Mouse (Mus musculus): ENCODE results near the gene Gm21762.
"Not testable (repeated sequence)": the region's sequence is repeated elsewhere in the genome, so short reads cannot be mapped to it uniquely, and the experiment has no call there.

The Gm21762 gene

DNA sequence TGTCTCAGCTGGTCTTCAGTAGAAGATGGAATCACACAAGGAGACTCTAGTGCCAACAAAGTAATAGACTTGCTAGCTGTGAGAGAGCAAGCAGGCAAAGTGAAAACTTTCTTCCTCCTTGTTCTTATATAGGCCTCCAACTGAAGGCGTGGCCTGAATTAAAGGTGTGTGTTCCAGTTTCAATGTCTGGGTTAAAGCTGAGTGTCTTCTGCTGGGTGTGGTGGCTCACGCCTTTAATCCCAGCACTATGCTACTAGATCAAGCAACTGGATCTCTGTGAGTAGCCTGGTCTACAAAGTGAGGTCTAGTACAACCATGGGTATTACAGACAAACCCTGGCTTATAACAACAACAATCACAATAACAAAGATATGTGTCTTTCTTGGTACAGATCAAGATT lies at the start of gene Gm21762:
Gm21762 (minus strand) TSS at position 101 of the 400 bp plus-strand sequence.
- not testable (repeated sequence) for DNase-seq (ENCODE audit: low read depth, low spot score)

DNA sequence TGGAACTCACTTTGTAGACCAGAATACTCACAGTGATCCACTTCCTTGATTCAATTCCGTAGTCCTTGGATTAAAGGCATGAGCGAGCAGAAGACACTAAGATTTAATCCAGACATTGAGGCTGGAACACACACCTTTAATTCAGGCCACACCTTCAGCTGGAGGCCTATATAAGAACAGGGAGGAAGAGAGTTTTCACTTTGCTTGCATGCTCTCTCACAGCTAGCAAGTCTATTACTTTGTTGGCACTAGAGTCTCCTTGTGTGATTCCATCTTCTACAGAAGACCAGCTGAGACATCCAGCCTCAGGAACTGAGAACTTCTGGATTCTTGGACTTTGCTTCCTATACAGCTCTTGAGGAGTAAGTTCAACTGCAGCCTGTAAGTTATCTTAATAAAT lies 47.1 kb upstream of the Gm21762 start, which contains the start of gene AF067061:
AF067061 (plus strand) TSS at position 245 of the 400 bp plus-strand sequence.
- not testable (repeated sequence) for DNase-seq (ENCODE audit: low read depth, low spot score)

GRCm38 (mm10) chr13:120259718-120260117 lies 44.0 kb upstream of the Gm21762 start:
- DNase-seq (ENCODE audit: low read depth, low spot score) = not testable (repeated sequence)

- not testable (repeated sequence) for DNase-seq (ENCODE audit: low read depth, low spot score)
These were observed 43.3 kb upstream of the Gm21762 start for GRCm38 (mm10) chr13:120258817-120259658.

GRCm38 (mm10) chr13:120251208-120251924 lies 35.6 kb upstream of the Gm21762 start:
- DNase-seq (ENCODE audit: low read depth, low spot score) = not testable (repeated sequence)

DNA sequence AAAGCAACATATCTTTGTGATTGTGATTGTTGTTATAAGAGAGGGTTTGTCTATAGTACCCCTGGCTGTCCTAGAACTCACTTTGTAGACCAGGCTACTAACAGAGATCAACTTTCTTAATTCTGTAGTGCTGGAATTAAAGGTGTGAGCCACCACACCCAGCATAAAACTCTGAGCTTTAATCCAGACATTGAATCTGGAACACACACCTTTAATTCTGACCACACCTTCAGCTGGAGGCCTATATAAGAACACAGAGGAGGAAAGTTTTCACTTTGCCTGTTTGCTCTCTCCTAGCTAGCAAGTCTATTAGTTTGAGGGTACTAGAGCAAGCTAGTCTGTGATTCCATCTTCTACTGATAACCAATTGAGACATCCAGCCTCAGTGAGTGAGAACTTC lies 23.1 kb upstream of the Gm21762 start, which contains the start of gene Gm21731:
Gm21731 (plus strand) TSS at position 301 of the 400 bp plus-strand sequence.
- not testable (repeated sequence) for DNase-seq (ENCODE audit: low read depth, low spot score)

DNA sequence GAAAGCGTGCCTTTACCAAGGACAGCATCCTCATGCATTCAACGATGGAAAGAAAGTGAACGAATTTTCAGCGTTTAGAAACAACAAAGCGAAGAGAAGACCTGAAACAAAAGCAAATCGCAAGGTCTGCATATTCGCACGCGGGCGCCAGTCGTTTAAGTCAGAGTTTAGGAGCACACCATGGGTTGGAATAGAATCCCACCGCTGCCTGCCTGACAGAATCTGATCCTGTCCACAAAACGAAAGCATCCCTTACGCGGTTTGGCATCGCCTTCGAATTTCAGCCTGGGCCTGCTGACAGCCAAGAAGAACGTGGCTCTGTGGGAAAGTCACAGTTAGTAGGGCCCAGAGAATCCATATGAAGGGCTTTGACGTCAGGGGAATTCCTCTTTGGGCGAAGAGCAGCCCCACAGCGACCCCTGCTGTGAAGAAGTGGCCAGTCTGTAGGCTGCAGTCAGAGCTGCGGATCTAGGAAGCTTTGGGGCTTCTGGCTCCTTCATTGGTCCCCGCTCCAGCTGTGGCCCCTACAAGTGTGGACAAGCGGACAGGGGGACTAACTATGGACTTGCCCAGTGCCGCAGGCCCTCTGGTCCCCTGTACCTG lies 16.8 kb upstream of the Gm21762 start:
- DNase-seq (ENCODE audit: low read depth, low spot score) = not testable (repeated sequence)

- DNase-seq (ENCODE audit: low read depth, low spot score) = not testable (repeated sequence)
These were observed 16.1 kb upstream of the Gm21762 start for GRCm38 (mm10) chr13:120231798-120232197.

GRCm38 (mm10) chr13:120223012-120223659 lies 7.4 kb upstream of the Gm21762 start:
- DNase-seq (ENCODE audit: low read depth, low spot score) = not testable (repeated sequence)

DNA sequence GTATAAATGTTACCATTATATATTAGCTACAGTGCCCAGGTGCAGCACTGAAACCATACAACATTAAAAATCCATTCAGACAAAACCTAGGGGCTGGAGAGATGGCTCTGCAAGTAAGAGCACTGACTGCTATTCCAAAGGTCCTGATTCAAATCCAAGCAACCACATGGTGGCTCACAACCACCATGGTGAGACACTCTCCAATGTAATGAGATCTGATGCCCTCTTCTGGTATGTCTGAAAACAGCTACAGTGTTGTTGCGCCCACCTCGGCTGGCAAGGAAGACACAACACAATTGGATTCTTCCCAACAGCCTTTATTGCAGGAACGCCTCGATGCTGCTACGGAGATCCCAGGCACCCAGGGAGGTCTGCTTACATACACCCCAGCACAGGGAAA lies 5.2 kb upstream of the Gm21762 start:
- not testable (repeated sequence) for DNase-seq (ENCODE audit: low read depth, low spot score)

DNA sequence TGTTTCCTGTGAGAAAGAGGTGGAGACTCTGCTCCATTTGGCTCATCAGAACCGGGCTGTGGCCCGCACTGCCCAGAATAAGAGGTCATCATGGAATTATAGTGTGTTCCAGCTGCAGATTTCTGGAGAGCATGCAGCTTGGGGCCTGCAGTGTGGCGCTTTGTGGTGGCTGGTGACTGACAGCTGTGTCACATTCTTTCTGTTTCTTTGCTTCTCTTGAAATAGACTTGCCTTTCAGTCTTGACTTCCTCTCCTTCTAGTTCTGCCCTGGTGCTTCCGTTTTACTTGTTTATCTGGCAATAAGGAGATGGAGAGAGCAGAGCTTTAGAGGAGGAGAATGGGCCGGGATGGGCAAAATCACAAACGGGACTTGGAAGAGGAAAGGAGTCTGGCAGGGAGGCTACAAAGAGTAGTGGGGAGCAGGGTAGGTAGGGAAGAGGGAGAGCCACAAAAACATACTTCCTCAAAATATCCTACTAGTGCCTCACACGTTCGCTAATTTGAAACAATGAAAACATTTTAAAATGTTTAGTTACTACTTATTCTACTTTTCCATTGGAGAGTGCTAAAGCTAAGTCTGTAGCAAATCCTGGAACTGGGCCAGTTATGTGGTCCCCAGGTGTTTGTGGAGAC lies 19.4 kb downstream of the Gm21762 start:
- DNase-seq (ENCODE audit: low read depth, low spot score) = not testable (repeated sequence)

DNA sequence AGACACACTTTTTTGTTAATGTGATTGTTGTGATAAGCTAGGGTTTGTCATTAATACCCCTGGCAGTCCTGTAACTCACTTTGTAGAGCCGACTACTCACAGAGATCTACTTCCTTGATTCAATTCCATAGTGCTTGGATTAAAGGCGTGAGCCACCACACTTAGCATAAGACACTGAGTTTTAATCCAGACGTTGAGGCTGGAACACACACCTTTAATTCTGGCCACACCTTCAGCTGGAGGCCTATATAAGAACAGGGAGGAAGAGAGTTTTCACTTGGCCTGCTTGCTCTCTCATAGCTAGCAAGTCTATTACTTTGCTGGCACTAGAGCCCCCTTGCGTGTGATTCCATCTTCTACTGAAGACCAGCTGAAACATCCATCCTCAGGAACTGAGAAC lies 43.6 kb downstream of the Gm21762 start, which contains the start of gene Gm21818:
Gm21818 (plus strand) TSS at position 301 of the 400 bp plus-strand sequence.
- not testable (repeated sequence) for DNase-seq (ENCODE audit: low read depth, low spot score)

DNA sequence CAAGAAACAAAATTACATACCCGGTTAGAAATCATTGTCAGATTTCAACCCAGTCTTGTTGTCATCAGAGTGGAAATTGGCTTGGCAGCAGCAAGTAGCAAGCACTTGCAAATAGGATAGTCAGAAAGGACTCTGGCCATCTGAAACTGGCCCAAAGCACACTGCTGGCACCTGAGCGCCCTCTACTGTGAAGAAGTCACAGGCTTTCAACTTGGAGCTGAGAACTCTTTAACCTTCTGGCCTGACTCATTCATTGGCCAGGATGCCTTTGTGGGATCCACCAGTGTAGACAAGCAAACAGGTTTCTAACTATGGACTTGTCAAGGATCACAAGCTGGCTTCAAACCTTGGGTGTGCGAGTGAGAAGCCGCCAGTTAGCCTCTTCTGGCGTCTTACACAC lies 47.4 kb downstream of the Gm21762 start:
- DNase-seq (ENCODE audit: low read depth, low spot score) = not testable (repeated sequence)
